Mouse (Mus musculus) hindbrain, embryonic 11.5 days (tissue): ENCODE results near the gene Slc44a3. TPM values are rescaled to one million over a fixed set of nuclear protein-coding genes. Genes with fewer than 3 reads are reported as not detected.
A peak's percentile ranks its signal among the peaks of the same experiment; 100 is the strongest.

Experiments
- ATAC-seq: fragments of 200-750 bp; cut with Nextera tagmentation; 2 replicates; pipeline ENCODE4 v1.8.0; 2017; ENCODE audit warnings: mild to moderate bottlenecking, moderate TSS enrichment, moderate library complexity; ENCODE audit not compliant: low FRiP score
- DNase-seq: peaks from one replicate; pipeline ENCODE4 v3.0.0-alpha.2; 2015; ENCODE audit warnings: low spot score
- H3K27ac ChIP-seq: fragments of 300-500 bp; sonication (generic); 2 replicates; pipeline ENCODE4 v1.5.1; 2014; ENCODE audit warnings: mild to moderate bottlenecking, low read depth, low read length
- H3K27me3 ChIP-seq: fragments of 300-500 bp; sonication (generic); 2 replicates; pipeline ENCODE4 v1.6.1; 2014; ENCODE audit warnings: mild to moderate bottlenecking, low read length, moderate library complexity, mixed read lengths; ENCODE audit not compliant: control insufficient read depth, insufficient read depth
- H3K36me3 ChIP-seq: fragments of 300-500 bp; sonication (generic); 2 replicates; pipeline ENCODE4 v1.6.1; 2014; ENCODE audit warnings: mild to moderate bottlenecking, low read length, moderate library complexity, mixed read lengths; ENCODE audit not compliant: control insufficient read depth, insufficient read depth
- H3K4me1 ChIP-seq: fragments of 300-500 bp; sonication (generic); replicated peaks from 2 replicates; pipeline ENCODE4 v1.6.1; 2014; ENCODE audit warnings: low read length, mixed read lengths; ENCODE audit not compliant: control insufficient read depth, insufficient read depth
- H3K4me2 ChIP-seq: fragments of 300-500 bp; sonication (generic); replicated peaks from 2 replicates; pipeline ENCODE4 v1.6.1; 2014; ENCODE audit warnings: mild to moderate bottlenecking, low read depth, low read length
- H3K4me3 ChIP-seq: fragments of 300-500 bp; sonication (generic); 2 replicates; pipeline ENCODE4 v1.5.1; 2014; ENCODE audit warnings: low read depth, low read length
- H3K9ac ChIP-seq: fragments of 300-500 bp; sonication (generic); 2 replicates; pipeline ENCODE4 v1.6.1; 2014; ENCODE audit warnings: low read depth, low read length
- H3K9me3 ChIP-seq: fragments of 300-500 bp; sonication (generic); 2 replicates; pipeline ENCODE4 v1.6.1; 2016; ENCODE audit warnings: low read length; ENCODE audit not compliant: control insufficient read depth
- WGBS: fragments of 180-500 bp; shearing (Covaris S2); extraction: QIAGEN DNeasy Blood & Tissue Kit; methylation state at CpG from one replicate; pipeline ENCODE4 v1.1.7; 2014; 5-methylcytosine and 5-hydroxymethylcytosine counted together
- polyA plus RNA-seq: library from polyadenylated mRNA; unstranded; fragments of >200 nt; fragmentation: Nextera tagmentation; extraction: Ambion mirVana; gene quantifications from 2 replicates; pipeline ENCODE4 v1.2.1, GENCODE M21; 2014

Gene Slc44a3
- polyA plus RNA-seq, 1 experiment from 2014 or later: 0.86 TPM

GRCm38 (mm10) chr3:121480961-121481436 is 51.2 kb downstream of the Slc44a3 start:
- ATAC-seq: 0 out of 2 replicates have a peak, but pooled peaks have one; percentile 2
- WGBS: 78% methylated on average over 8 of the region's 8 CpGs

GRCm38 (mm10) chr3:121480030-121480960 is 51.9 kb downstream of the Slc44a3 start:
- Histone ChIP-seq H3K4me3 (no peak overlapping the region), H3K27me3 (no peaks in the 10 kb centered on the region), H3K9ac (no peak overlapping the region), H3K9me3 (no peaks in the 10 kb centered on the region), H3K4me2 (no peak overlapping the region), H3K4me1 (no peaks in the 10 kb centered on the region), H3K27ac (peak overlapping the region; percentile 31; the same call in 1 of the 2 replicates), H3K36me3 (no peaks in the 10 kb centered on the region)
- WGBS: 61% methylated on average over 26 of the region's 26 CpGs
- DNase-seq (no peak), ATAC-seq (no peak)

More at GRCm38 (mm10) chr3:121480961-121481436, 51.2 kb downstream of the Slc44a3 start:
- DNase-seq: no peak
- no peak overlapping the region for H3K9ac ChIP-seq
- H3K4me2 ChIP-seq: no peak overlapping the region
- H3K27me3 ChIP-seq: no peaks in the 10 kb centered on the region
- H3K4me3 ChIP-seq: no peak overlapping the region
- H3K27ac ChIP-seq: no peak overlapping the region
- H3K9me3 ChIP-seq: no peaks in the 10 kb centered on the region
- no peaks in the 10 kb centered on the region for H3K4me1 ChIP-seq
- H3K36me3 ChIP-seq: no peaks in the 10 kb centered on the region

DNA sequence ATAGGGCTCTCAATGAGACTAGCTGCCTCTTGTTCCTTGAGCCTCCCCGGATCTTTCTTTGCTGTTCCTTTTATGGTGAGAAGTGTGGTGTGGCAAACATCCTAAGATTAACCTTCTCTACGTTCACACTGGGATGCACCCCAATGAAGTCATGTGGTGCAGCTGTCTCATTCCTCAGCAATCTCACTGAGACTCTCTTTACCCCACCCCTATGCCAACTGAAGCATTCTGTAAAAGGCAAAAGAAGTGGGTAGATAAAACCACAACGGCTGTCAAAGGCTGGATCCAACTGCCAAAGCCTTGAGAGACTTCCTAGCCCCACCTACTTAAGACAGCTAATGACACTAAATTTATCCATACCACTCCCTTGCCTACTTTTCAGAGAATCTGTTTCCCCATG is 57.5 kb downstream of the Slc44a3 start:
- no peak overlapping the region for H3K27ac ChIP-seq
- no peaks in the 10 kb centered on the region for H3K4me1 ChIP-seq
- no peaks in the 10 kb centered on the region for H3K27me3 ChIP-seq
- no peak overlapping the region for H3K4me3 ChIP-seq
- no peaks in the 10 kb centered on the region for H3K36me3 ChIP-seq
- ATAC-seq: no peak
- DNase-seq: no peak
- WGBS: 71% methylated on average over 3 of the region's 3 CpGs
- no peaks in the 10 kb centered on the region for H3K9me3 ChIP-seq
- H3K9ac ChIP-seq: no peak overlapping the region
- H3K4me2 ChIP-seq: no peak overlapping the region

GRCm38 (mm10) chr3:121471703-121472102 is 60.5 kb downstream of the Slc44a3 start:
- Histone ChIP-seq H3K4me3 (no peak overlapping the region), H3K36me3 (no peaks in the 10 kb centered on the region), H3K4me1 (peaks cover 2% of the 10 kb centered on the region; the same call in 1 of the 2 replicates), H3K27ac (no peak overlapping the region), H3K9me3 (no peaks in the 10 kb centered on the region), H3K4me2 (no peak overlapping the region), H3K27me3 (no peaks in the 10 kb centered on the region), H3K9ac (no peak overlapping the region)
- no peak for DNase-seq
- 74% methylated on average over 11 of the region's 11 CpGs for WGBS
- ATAC-seq: no peak

DNA sequence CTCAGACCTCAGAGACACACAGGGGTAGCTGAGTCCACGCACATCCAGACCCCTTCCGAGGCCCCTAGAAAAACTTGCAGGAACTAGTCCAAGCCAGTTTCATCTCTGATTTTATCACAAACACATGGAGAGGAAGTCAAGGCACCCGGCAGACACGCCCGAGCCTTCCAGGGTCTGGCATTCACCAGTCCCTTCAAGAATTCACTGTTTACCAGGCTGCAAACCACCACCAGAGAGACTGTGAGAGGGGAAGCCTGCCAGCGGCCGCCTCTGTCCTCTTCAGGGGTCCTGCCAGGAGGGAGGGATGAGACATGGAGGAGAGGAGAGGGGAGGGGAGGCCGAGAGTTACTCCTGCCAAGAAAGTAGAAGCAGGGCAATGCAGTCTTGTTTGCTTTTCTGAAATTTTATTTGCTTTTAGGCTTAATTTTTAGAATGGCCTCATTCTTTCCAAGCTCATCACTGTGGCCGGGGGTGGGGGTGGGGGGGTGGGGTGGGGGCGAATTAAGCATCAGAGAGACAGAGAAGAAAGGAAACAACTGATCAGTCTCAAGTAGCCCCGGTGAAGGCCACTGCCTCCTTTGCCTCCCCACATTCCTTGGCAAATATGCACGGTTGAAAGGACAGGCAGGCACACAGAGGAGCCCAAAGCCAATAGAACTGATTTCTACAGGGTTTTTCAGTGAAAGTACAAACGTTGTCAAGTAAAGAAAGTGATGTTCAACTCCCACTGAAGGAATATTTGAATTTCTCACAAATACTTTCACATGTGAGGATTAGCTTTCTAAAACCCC is 62.8 kb downstream of the Slc44a3 start:
- H3K27me3 ChIP-seq: no peaks in the 10 kb centered on the region
- H3K4me1 ChIP-seq: peaks cover 2% of the 10 kb centered on the region; the same call in 1 of the 2 replicates
- DNase-seq: peak; percentile 62
- H3K27ac ChIP-seq: 0 out of 2 replicates have a peak overlapping the region, but pooled peaks have one; percentile 72
- no peak overlapping the region; the same call in 1 of the 2 replicates for H3K4me2 ChIP-seq
- H3K36me3 ChIP-seq: no peaks in the 10 kb centered on the region
- peak; percentile 70 for ATAC-seq
- no peaks in the 10 kb centered on the region for H3K9me3 ChIP-seq
- 5% methylated on average over 13 of the region's 13 CpGs for WGBS
- no peak overlapping the region for H3K4me3 ChIP-seq
- H3K9ac ChIP-seq: peak overlapping the region; percentile 13; the same call in 1 of the 2 replicates

GRCm38 (mm10) chr3:121468136-121468535 is 64.1 kb downstream of the Slc44a3 start:
- Histone ChIP-seq H3K9me3 (no peaks in the 10 kb centered on the region), H3K27me3 (no peaks in the 10 kb centered on the region), H3K36me3 (no peaks in the 10 kb centered on the region), H3K27ac (no peak overlapping the region), H3K4me2 (no peak overlapping the region), H3K9ac (no peak overlapping the region), H3K4me1 (peaks cover 2% of the 10 kb centered on the region; the same call in 1 of the 2 replicates), H3K4me3 (no peak overlapping the region)
- ATAC-seq (no peak), DNase-seq (no peak)
- WGBS: 20% methylated on average over 1 of the region's 2 CpGs

GRCm38 (mm10) chr3:121467094-121467552 is 65.1 kb downstream of the Slc44a3 start:
- DNase-seq: no peak
- WGBS: 66% methylated on average over 10 of the region's 10 CpGs
- peaks cover 2% of the 10 kb centered on the region; the same call in 1 of the 2 replicates for H3K4me1 ChIP-seq
- no peak overlapping the region for H3K4me3 ChIP-seq
- ATAC-seq: no peak
- no peak overlapping the region for H3K27ac ChIP-seq
- H3K36me3 ChIP-seq: no peaks in the 10 kb centered on the region
- H3K27me3 ChIP-seq: no peaks in the 10 kb centered on the region
- no peaks in the 10 kb centered on the region for H3K9me3 ChIP-seq
- H3K4me2 ChIP-seq: no peak overlapping the region
- no peak overlapping the region for H3K9ac ChIP-seq

GRCm38 (mm10) chr3:121465795-121466194 is 66.4 kb downstream of the Slc44a3 start:
- Histone ChIP-seq H3K27ac (no peak overlapping the region), H3K9ac (no peak overlapping the region), H3K9me3 (no peaks in the 10 kb centered on the region), H3K36me3 (no peaks in the 10 kb centered on the region), H3K27me3 (no peaks in the 10 kb centered on the region), H3K4me3 (no peak overlapping the region), H3K4me1 (peaks cover 2% of the 10 kb centered on the region; the same call in 1 of the 2 replicates), H3K4me2 (no peak overlapping the region)
- ATAC-seq (no peak), DNase-seq (no peak)
- 75% methylated on average over 10 of the region's 10 CpGs for WGBS
